Mouse (Mus musculus): ENCODE data around the gene Grifin. TPM values are rescaled to one million over a fixed set of nuclear protein-coding genes. Genes with fewer than 3 reads are reported as not detected.

Grifin gene
- 0.29 and 1.8 TPM in 2 replicates for polyA plus RNA-seq (2012; ENCODE audit: low replicate concordance)

GRCm38 (mm10) chr5:140564896-140565295 lies at the start of gene Grifin:
Grifin (minus strand) TSS chr5:140565071.

GRCm38 (mm10) chr5:140607001-140607835 lies 42.3 kb upstream of the Grifin start, which contains the start of gene Lfng:
Lfng (plus strand) TSS chr5:140607320.

Other genes starting within 250 kb of the Grifin start
- 6.2 and 9.6 TPM in 2 replicates for gene Mad1l1, start 243.5 kb downstream of the Grifin start, polyA plus RNA-seq (2012; ENCODE audit: low replicate concordance)
- gene Nudt1, start 243.4 kb downstream of the Grifin start, polyA plus RNA-seq (2012; ENCODE audit: low replicate concordance), result 3.0 and 6.6 TPM in 2 replicates
- gene Mrm2, start 233.2 kb downstream of the Grifin start, polyA plus RNA-seq (2012; ENCODE audit: low replicate concordance), result 6.4 and 9.1 TPM in 2 replicates
- gene Snx8, start 175.8 kb downstream of the Grifin start, polyA plus RNA-seq (2012; ENCODE audit: low replicate concordance), result 70.0 and 96.7 TPM in 2 replicates
- 52.1 and 56.7 TPM in 2 replicates for gene Eif3b, start 145.7 kb downstream of the Grifin start, polyA plus RNA-seq (2012; ENCODE audit: low replicate concordance)
- gene Gm4869, start 119.4 kb downstream of the Grifin start, polyA plus RNA-seq (2012; ENCODE audit: low replicate concordance), result 0.04 and 0.10 TPM in 2 replicates
- gene Chst12, start 59.5 kb downstream of the Grifin start, polyA plus RNA-seq (2012; ENCODE audit: low replicate concordance), result 71.4 and 91.5 TPM in 2 replicates
- 237 and 285 TPM in 2 replicates for gene Lfng, start 42.2 kb upstream of the Grifin start, polyA plus RNA-seq (2012; ENCODE audit: low replicate concordance)
- 251 and 338 TPM in 2 replicates for gene Ttyh3, start 84.0 kb upstream of the Grifin start, polyA plus RNA-seq (2012; ENCODE audit: low replicate concordance)
- gene Iqce, start 137.3 kb upstream of the Grifin start, polyA plus RNA-seq (2012; ENCODE audit: low replicate concordance), result 16.4 and 19.7 TPM in 2 replicates
- gene Brat1, start 139.9 kb upstream of the Grifin start, polyA plus RNA-seq (2012; ENCODE audit: low replicate concordance), result 38.2 and 43.9 TPM in 2 replicates
- 13.7 and 32.8 TPM in 2 replicates for gene Amz1, start 159.1 kb upstream of the Grifin start, polyA plus RNA-seq (2012; ENCODE audit: low replicate concordance)